Mouse (Mus musculus) bone marrow, adult 2 months (tissue): ENCODE measurements around the gene Prr14.

Experiments used
- CTCF ChIP-seq: fragments of 200-500 bp; IDR thresholded peaks from 2 replicates; pipeline ENCODE4 v1.5.1; 2011; ENCODE audit warnings: low read length, control low read depth; ENCODE audit not compliant: control insufficient read depth, insufficient read depth
- POLR2A ChIP-seq: fragments of 200-500 bp; IDR thresholded peaks from 2 replicates; pipeline ENCODE4 v1.6.1; 2011; ENCODE audit warnings: low read depth, mild to moderate bottlenecking, control low read depth, low read length, borderline replicate concordance; ENCODE audit not compliant: control insufficient read depth

DNA sequence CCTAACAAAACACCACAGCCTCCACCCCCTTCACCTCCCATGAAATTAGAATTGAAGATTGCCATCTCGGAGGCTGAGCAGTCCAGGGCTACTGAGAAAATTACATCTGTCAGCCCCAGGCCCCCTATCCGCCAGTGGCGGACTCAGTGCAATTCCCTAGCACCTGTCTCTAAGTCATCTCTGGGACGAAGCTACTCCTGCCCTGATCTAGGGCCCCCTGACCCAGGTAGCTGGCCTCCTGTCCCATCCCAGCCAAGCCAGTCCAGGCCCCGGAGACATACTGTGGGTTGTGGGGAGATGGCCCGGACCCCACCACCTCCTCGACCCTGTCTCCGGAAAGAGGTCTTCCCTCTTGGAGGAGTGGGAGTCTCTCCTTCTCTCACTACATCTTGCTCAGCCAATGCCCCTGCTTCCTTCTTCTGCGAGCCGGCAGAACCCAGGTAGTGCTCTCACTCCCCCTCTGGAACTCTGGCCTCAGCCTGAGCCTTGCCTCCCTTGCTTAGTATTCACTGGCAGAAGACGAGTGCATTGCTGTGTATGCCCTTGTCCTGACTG lies 15.9 kb downstream of the Prr14 start:
- TF ChIP-seq POLR2A (no peak), CTCF (no peak)
